Mouse (Mus musculus) stomach, embryonic 15.5 days (tissue): ENCODE measurements at regions not wholly inside any gene's neighbourhood (a gene's known extent, or its start where the extent isn't known, plus 50 kb on each side); places are given as distances from the start of the nearest gene placed in this dataset.

Experiments
- ATAC-seq: fragments of 200-750 bp; cut with Nextera tagmentation; 2 replicates; pipeline ENCODE4 v1.8.0; 2017; ENCODE audit warnings: low read depth, moderate number of reproducible peaks, moderate TSS enrichment; ENCODE audit not compliant: insufficient read depth, low FRiP score
- H3K27ac ChIP-seq: fragments of 300-500 bp; sonication (generic); 2 replicates; pipeline ENCODE4 v1.5.1; 2015; ENCODE audit warnings: mild to moderate bottlenecking, inconsistent platforms
- H3K27me3 ChIP-seq: fragments of 300-500 bp; sonication (generic); replicated peaks from 2 replicates; pipeline ENCODE4 v1.6.1; 2015; ENCODE audit warnings: inconsistent platforms
- H3K36me3 ChIP-seq: fragments of 300-500 bp; sonication (generic); 2 replicates; pipeline ENCODE4 v1.6.1; 2015; ENCODE audit warnings: inconsistent platforms
- H3K4me1 ChIP-seq: fragments of 300-500 bp; sonication (generic); 2 replicates; pipeline ENCODE4 v1.6.1; 2015; ENCODE audit warnings: inconsistent platforms
- H3K4me2 ChIP-seq: fragments of 300-500 bp; sonication (generic); 2 replicates; pipeline ENCODE4 v1.6.1; 2015; ENCODE audit warnings: mild to moderate bottlenecking, inconsistent platforms
- H3K4me3 ChIP-seq: fragments of 300-500 bp; sonication (generic); replicated peaks from 2 replicates; pipeline ENCODE4 v1.5.1; 2015; ENCODE audit warnings: inconsistent platforms
- H3K9ac ChIP-seq: fragments of 300-500 bp; sonication (generic); 2 replicates; pipeline ENCODE4 v1.6.1; 2015; ENCODE audit warnings: inconsistent platforms
- H3K9me3 ChIP-seq: fragments of 300-500 bp; sonication (generic); 2 replicates; pipeline ENCODE4 v1.6.1; 2016; ENCODE audit warnings: inconsistent platforms
- WGBS: fragments of 180-500 bp; shearing (Covaris S2); methylation state at CpG from one replicate; pipeline ENCODE4 v1.1.7; 2015; 5-methylcytosine and 5-hydroxymethylcytosine counted together

DNA sequence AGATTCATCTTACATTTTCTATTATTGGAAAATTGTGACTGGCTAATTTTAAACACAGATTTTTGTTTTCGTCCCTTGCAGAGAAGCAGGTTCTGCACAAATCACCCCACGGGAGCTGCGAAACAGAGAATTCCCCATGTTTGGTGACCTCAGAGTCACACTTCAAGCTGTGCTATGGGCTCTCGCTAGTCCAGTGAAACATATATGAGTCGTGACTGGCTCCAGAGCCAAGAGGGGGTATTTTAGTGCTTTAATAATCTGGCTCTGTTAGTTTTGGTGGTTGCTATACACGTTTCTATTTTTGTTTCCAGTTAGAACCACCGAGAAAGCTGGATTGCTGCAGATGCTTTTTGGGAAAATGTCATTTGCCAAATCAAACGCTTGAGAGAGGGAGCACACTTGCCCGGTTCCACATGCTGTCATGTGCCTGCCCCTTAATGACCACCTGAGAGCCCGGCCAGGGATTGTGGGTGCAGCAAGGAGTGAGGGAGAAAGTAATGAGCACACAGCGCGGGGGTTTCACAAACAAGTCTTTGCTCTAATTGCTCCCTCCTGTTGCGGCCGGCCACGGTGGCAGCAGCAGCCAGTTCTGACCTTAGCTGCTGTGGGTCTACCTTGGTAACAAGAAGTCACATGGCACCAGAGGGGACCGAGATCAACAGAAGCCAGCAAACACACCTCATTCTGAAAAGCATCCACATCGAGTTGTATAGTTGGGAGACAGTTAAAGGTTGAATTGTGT, 394.4 kb upstream of the Tmpo start:
- WGBS = 67% methylated on average over 17 of the region's 17 CpGs
- Histone ChIP-seq H3K9ac (no peak overlapping the region), H3K4me3 (no peak overlapping the region), H3K4me1 (no peaks in the 10 kb centered on the region), H3K9me3 (no peaks in the 10 kb centered on the region), H3K4me2 (no peak overlapping the region), H3K36me3 (no peaks in the 10 kb centered on the region), H3K27me3 (no peaks in the 10 kb centered on the region), H3K27ac (no peak overlapping the region)
- ATAC-seq = no peak

DNA sequence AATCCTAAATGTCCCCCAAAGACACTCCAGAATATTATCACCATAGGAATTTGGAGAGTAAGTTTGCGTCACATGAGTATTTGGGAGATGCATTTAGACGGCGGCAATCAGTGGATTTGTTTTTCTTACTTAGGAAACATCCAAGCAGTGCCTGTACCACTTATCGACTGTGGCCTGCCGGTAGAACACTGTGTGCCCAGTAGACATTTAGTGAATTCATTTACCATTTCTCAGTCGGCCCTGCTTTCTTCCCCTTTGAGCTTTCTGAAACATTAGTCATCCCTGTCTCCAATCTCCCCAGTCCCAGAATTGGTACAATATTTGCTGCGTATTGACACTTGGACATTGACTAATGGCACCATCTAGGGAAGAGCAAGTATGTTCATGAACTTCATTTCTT, 391.7 kb upstream of the Tmpo start:
- no peak overlapping the region for H3K27ac ChIP-seq

DNA sequence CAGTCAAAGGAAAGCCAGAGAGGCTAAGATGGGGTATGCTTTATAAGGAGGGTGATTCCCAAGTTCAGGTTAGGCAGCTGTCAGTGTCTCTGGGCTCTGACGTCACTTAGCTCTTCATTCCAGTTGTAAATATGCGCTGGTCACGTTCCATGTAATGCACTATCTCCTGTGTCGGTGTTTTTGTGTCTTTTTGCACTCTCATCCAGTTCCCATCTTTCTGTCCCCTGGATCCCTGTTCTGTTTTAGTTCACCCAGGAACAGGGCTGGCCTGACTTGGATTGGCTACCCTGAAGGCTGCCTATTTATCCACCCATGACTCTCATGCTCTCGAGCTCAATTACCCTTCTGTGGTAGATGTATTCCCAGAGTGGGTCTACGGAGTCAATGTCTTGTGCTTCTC, 387.9 kb upstream of the Tmpo start:
- Histone ChIP-seq H3K27ac (no peak overlapping the region), H3K36me3 (no peaks in the 10 kb centered on the region), H3K4me3 (no peak overlapping the region), H3K4me2 (no peak overlapping the region), H3K27me3 (no peaks in the 10 kb centered on the region), H3K9ac (no peak overlapping the region), H3K9me3 (no peaks in the 10 kb centered on the region), H3K4me1 (no peaks in the 10 kb centered on the region)
- 88% methylated on average over 6 of the region's 6 CpGs for WGBS
- no peak for ATAC-seq

More for the DNA sequence above, 391.7 kb upstream of the Tmpo start:
- whole genome bisulfite sequencing = 61% methylated on average over 7 of the region's 7 CpGs
- H3K9me3 ChIP-seq = no peaks in the 10 kb centered on the region
- H3K4me3 ChIP-seq = no peak overlapping the region
- H3K9ac ChIP-seq = no peak overlapping the region
- ATAC-seq = no peak
- no peaks in the 10 kb centered on the region for H3K36me3 ChIP-seq
- no peaks in the 10 kb centered on the region for H3K4me1 ChIP-seq
- no peaks in the 10 kb centered on the region for H3K27me3 ChIP-seq
- H3K4me2 ChIP-seq = no peak overlapping the region

DNA sequence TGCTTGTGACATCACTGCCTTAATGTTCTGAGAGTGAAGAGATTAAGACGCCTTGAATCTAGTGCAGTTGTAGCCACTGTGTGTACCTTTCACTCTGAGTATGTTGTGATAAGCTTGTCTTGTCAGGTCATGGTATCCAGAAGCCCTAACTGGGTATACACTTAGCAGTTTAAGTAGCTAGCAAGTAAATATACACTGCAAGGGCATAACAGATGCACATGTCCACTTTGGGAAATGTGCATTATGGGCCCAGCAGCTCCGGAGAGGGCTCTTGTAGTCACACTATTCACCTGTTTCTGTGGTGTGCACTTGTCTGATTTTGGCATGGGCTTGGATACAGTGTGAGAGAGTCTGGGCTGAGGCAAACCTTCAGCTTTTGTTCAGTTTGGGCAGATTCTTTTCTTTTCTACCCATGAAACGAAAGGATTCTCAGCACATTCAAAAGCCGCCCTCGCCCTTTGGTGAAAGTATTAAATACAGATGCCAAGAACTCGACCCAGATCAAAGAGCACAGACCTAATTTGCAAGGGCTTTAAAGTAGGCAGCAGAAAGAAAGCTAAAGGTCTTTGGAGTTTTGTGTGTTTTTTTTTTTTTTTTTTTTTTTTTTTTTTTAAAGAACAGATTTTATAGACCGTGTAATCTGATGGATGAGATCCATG, 385.1 kb upstream of the Tmpo start:
- ATAC-seq = no peak
- H3K36me3 ChIP-seq = no peaks in the 10 kb centered on the region
- H3K9me3 ChIP-seq = no peaks in the 10 kb centered on the region
- no peaks in the 10 kb centered on the region for H3K4me1 ChIP-seq
- no peaks in the 10 kb centered on the region for H3K27me3 ChIP-seq
- WGBS = 74% methylated on average over 7 of the region's 7 CpGs
- no peak overlapping the region for H3K4me2 ChIP-seq
- no peak overlapping the region for H3K9ac ChIP-seq
- no peak overlapping the region for H3K27ac ChIP-seq
- no peak overlapping the region for H3K4me3 ChIP-seq

DNA sequence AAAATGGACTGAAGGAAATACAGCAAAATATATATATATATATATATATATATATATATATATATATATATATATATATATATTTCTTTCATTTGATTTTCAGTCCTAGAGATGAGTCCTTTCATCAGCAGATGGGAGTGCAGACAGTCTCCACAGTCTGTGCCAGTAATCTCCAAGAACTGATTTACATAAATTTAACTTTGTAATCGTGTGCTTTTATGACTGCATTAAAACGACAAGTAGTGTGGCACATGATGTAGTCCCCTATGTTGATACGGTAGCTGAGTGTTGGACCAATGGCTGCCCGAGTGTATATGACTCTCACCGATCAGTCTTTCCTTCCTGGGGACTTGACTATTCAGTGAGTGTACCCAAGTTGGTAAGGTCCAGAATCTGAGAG, 378.2 kb upstream of the Tmpo start:
- H3K27me3 ChIP-seq = no peaks in the 10 kb centered on the region
- no peak overlapping the region for H3K4me2 ChIP-seq
- H3K4me1 ChIP-seq = no peaks in the 10 kb centered on the region
- WGBS = 85% methylated on average over 5 of the region's 5 CpGs
- H3K4me3 ChIP-seq = no peak overlapping the region
- no peak overlapping the region for H3K9ac ChIP-seq
- no peak for ATAC-seq
- H3K9me3 ChIP-seq = no peaks in the 10 kb centered on the region
- no peaks in the 10 kb centered on the region for H3K36me3 ChIP-seq
- no peak overlapping the region for H3K27ac ChIP-seq

DNA sequence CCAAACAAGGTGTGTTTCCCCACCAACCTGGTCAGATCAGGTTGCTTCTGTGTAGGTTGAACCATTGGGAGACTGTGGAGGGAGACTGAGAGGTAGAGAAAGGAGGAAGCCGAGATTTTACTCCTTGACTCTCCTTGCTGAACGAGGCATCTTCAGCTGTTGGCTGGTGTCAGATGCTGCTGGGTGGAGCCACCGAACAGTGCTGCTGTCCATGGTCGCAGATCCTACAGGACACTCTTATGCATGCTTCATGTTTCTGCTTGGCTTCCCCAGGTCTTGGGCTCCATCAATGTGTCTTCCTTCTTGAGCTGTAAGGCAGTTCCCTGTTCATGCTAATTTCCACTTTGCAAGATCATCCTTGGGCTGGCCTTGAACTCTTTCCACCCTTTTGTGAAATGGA, 367.0 kb upstream of the Tmpo start:
- Histone ChIP-seq H3K36me3 (no peaks in the 10 kb centered on the region), H3K4me2 (no peak overlapping the region), H3K27me3 (no peaks in the 10 kb centered on the region), H3K4me1 (no peaks in the 10 kb centered on the region), H3K9ac (no peak overlapping the region), H3K9me3 (no peaks in the 10 kb centered on the region), H3K4me3 (no peak overlapping the region), H3K27ac (no peak overlapping the region)
- ATAC-seq = no peak
- WGBS = 46% methylated on average over 4 of the region's 4 CpGs

DNA sequence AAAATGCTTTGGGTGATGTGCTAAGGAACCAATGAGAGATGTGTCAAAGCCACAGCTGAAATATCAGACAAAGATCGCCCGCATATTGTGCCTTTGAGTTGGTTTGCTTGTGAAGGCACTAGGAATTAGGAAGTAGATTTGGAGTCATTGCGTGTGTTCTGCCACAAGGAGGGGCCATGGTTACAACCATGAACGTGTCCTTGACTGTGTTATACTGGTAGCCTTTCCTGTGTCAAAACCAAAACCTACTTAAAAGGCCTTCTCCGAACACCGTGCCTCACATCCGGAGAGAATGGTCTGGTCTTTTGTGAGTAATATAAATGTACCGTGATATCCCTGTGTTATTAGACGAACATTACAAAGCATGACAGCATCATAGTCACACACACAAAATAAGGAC, 365.0 kb upstream of the Tmpo start:
- Histone ChIP-seq H3K4me1 (no peaks in the 10 kb centered on the region), H3K36me3 (no peaks in the 10 kb centered on the region), H3K9ac (no peak overlapping the region), H3K4me3 (no peak overlapping the region), H3K4me2 (no peak overlapping the region), H3K27me3 (no peaks in the 10 kb centered on the region), H3K27ac (no peak overlapping the region), H3K9me3 (no peaks in the 10 kb centered on the region)
- WGBS = 47% methylated on average over 9 of the region's 9 CpGs
- no peak for ATAC-seq

DNA sequence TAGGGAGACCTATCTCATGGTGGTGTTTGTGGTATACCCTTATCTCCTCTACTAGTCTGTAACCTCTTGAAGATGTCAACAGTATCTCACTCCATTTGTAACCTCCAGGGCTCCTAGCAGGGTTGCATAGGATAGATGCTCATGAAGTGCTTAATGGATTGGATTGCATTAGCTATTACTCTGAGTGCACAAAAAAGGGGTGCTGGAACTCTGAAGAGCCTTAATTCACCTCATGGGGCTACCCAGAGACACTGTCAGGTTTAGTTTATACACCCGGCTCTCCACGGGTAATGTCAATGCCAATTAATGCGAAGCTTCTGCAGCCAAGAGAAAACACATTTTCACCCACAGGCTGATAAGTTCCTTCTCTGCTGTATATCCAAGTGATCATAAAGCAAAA, 364.3 kb upstream of the Tmpo start:
- H3K27me3 ChIP-seq = no peaks in the 10 kb centered on the region
- no peak for ATAC-seq
- no peak overlapping the region for H3K27ac ChIP-seq
- no peaks in the 10 kb centered on the region for H3K36me3 ChIP-seq
- no peak overlapping the region for H3K4me3 ChIP-seq
- H3K4me1 ChIP-seq = no peaks in the 10 kb centered on the region
- 81% methylated on average over 3 of the region's 3 CpGs for WGBS
- no peaks in the 10 kb centered on the region for H3K9me3 ChIP-seq
- H3K9ac ChIP-seq = no peak overlapping the region
- no peak overlapping the region for H3K4me2 ChIP-seq

DNA sequence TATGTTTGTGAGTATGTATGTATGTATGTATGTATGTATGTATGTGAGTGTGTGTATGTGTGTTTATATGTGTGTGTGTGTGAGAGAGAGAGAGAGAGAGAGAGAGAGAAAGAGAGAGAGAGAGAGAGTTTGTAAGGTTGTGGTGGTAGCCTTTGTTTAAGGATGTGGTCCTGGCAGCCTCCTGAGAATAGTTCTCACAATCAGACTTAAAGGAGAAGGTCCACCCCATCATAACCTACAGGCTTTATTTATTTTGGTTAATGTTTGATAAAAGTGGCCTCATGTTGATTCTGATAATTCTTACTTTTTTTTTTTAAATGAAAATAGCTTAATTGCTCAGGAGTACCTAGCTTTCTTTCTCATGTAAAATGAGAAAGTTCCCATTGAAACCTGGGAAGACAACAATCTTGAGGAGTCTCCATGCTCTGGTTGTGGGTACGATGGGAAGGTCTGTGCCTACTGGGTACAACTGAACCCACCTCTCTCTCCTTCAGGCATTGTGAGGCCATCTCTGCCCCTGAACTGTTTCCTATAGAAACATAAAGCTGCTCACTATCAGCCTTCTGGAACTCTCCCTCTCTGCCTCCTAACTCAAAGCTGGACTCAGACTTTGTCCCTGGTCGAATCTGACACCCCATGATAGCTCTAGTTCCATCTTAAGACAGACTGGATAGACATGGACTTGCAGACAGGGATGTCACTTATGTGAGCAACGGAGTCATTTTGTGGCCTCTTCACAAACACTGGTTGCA, 362.2 kb upstream of the Tmpo start:
- Histone ChIP-seq H3K36me3 (no peaks in the 10 kb centered on the region), H3K4me3 (no peak overlapping the region), H3K4me1 (no peaks in the 10 kb centered on the region), H3K27me3 (no peaks in the 10 kb centered on the region), H3K27ac (no peak overlapping the region), H3K9me3 (no peaks in the 10 kb centered on the region), H3K4me2 (no peak overlapping the region), H3K9ac (no peak overlapping the region)
- 86% methylated on average over 3 of the region's 3 CpGs for WGBS
- ATAC-seq = no peak; the same call in 1 of the 2 replicates

DNA sequence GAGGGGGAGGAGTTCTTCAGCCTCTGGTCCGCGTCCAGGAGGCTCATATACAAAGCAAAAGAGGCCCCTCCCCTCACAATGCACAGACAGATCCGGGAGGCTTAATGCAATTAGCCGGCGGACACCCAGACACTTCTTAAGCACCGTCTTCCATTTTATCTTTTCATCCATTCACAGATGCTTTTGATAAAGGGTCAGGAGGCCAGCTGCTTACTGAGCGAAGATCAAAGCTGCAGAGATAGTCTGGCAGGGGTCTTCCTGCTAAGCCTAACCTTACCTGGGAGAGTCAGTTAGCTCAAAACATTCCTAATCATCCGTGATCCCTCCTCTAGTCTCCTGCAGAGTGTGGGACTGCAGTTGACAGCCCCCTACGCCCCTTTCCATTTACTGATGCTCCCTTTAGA, 361.1 kb upstream of the Tmpo start:
- H3K4me1 ChIP-seq = no peaks in the 10 kb centered on the region
- no peak overlapping the region for H3K9ac ChIP-seq
- no peak for ATAC-seq
- H3K4me2 ChIP-seq = no peak overlapping the region
- H3K27ac ChIP-seq = no peak overlapping the region
- no peaks in the 10 kb centered on the region for H3K9me3 ChIP-seq
- no peaks in the 10 kb centered on the region for H3K27me3 ChIP-seq
- H3K36me3 ChIP-seq = no peaks in the 10 kb centered on the region
- no peak overlapping the region for H3K4me3 ChIP-seq
- WGBS = 18% methylated on average over 9 of the region's 9 CpGs

DNA sequence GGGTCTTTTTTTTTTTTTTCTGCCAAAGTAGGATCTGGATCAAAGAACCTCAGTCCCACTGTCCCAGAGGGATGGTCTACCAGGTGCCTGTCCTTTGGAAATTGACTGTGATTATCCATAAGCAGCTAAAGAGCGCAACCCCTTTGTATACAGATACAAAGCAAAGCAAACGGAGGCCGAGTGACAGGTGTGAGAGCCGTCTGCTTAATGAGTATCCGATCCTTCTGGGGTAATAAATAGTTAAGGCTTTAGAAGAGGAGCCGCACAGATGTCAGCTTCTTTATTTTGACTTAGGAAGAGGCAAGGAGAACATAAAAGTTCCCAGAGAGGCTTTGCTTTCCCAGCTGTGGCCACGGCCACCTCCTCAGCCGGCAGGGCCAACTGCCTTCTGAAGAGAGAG, 356.1 kb upstream of the Tmpo start:
- ATAC-seq = no peak
- no peaks in the 10 kb centered on the region for H3K4me1 ChIP-seq
- H3K36me3 ChIP-seq = no peaks in the 10 kb centered on the region
- H3K27ac ChIP-seq = no peak overlapping the region
- no peaks in the 10 kb centered on the region for H3K27me3 ChIP-seq
- H3K4me2 ChIP-seq = no peak overlapping the region
- WGBS = 22% methylated on average over 8 of the region's 8 CpGs
- H3K9ac ChIP-seq = no peak overlapping the region
- no peaks in the 10 kb centered on the region for H3K9me3 ChIP-seq
- no peak overlapping the region for H3K4me3 ChIP-seq

DNA sequence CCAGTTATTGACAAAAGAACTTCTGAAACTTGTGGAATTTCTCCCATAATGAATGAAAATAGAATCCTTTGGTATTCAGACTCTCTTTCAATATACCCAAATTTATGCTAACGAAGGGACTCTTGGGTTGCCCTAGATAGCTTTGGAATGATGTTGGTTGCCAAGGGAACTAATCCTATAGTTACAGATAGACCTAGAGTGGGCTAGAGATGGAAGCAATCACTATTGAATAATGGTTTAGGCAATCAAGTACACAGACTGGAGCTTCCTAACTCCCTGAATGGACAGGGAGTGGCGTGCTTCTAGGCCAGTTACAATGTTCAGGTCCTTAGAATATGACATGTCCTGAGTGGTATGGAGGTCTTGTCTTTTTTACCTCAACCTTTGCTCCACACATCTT, 354.3 kb upstream of the Tmpo start:
- WGBS = 85% methylated on average over 2 of the region's 2 CpGs
- Histone ChIP-seq H3K36me3 (no peaks in the 10 kb centered on the region), H3K4me3 (no peak overlapping the region), H3K27me3 (no peaks in the 10 kb centered on the region), H3K4me2 (no peak overlapping the region), H3K27ac (no peak overlapping the region), H3K4me1 (no peaks in the 10 kb centered on the region), H3K9ac (no peak overlapping the region), H3K9me3 (no peaks in the 10 kb centered on the region)
- ATAC-seq = no peak
